Mouse (Mus musculus): ENCODE measurements around the gene Prkn. TPM values are rescaled to one million over a fixed set of nuclear protein-coding genes. Genes with fewer than 3 reads are reported as not detected.

Prkn gene
- polyA plus RNA-seq, 1 experiment from 2014 or later, result 2.3 TPM

- Histone ChIP-seq H3K4me1 (replicated peaks; ENCODE audit: control insufficient read depth, insufficient read depth) (no peaks in the 10 kb centered on the region), H3K9me3 (ENCODE audit: control insufficient read depth, low read length) (no peaks in the 10 kb centered on the region), H3K4me2 (replicated peaks; ENCODE audit: low read depth) (no peak overlapping the region), H3K9ac (ENCODE audit: low read length) (no peak overlapping the region), H3K36me3 (ENCODE audit: control insufficient read depth, insufficient read depth, low read length) (no peaks in the 10 kb centered on the region), H3K4me3 (ENCODE audit: low read depth, low read length) (no peak overlapping the region), H3K27ac (replicated peaks) (no peak overlapping the region), H3K27me3 (ENCODE audit: control insufficient read depth, insufficient read depth, low read length) (no peaks in the 10 kb centered on the region)
- ATAC-seq (ENCODE audit: low FRiP score, low TSS enrichment) (no peak), DNase-seq (ENCODE audit: low spot score) (no peak)
- 88% methylated on average over 3 of the region's 3 CpGs for WGBS
- TF ChIP-seq CTCF (IDR thresholded peaks at IDR 0.05; ENCODE audit: low read depth) (no peak), EP300 (optimal IDR thresholded peaks at IDR 0.05) (no peak)
Observed at GRCm38 (mm10) chr17:11504496-11504895, 664.3 kb downstream of the Prkn start.

GRCm38 (mm10) chr17:11507082-11507481 is 666.9 kb downstream of the Prkn start:
- Histone ChIP-seq H3K9ac (ENCODE audit: low read length) (no peak overlapping the region), H3K4me3 (ENCODE audit: low read depth, low read length) (no peak overlapping the region), H3K9me3 (ENCODE audit: control insufficient read depth, low read length) (no peaks in the 10 kb centered on the region), H3K4me2 (replicated peaks; ENCODE audit: low read depth) (no peak overlapping the region), H3K36me3 (ENCODE audit: control insufficient read depth, insufficient read depth, low read length) (no peaks in the 10 kb centered on the region), H3K27me3 (ENCODE audit: control insufficient read depth, insufficient read depth, low read length) (no peaks in the 10 kb centered on the region), H3K27ac (replicated peaks) (no peak overlapping the region), H3K4me1 (replicated peaks; ENCODE audit: control insufficient read depth, insufficient read depth) (no peaks in the 10 kb centered on the region)
- 85% methylated on average over 3 of the region's 3 CpGs for WGBS
- TF ChIP-seq EP300 (optimal IDR thresholded peaks at IDR 0.05) (no peak), CTCF (IDR thresholded peaks at IDR 0.05; ENCODE audit: low read depth) (no peak)
- ATAC-seq (ENCODE audit: low FRiP score, low TSS enrichment) (no peak), DNase-seq (ENCODE audit: low spot score) (no peak)

- no peak for DNase-seq (ENCODE audit: low spot score)
- no peak for ATAC-seq (ENCODE audit: low FRiP score, low TSS enrichment)
- H3K27ac ChIP-seq (replicated peaks), result no peak overlapping the region
Observed at GRCm38 (mm10) chr17:11510081-11510480, 669.9 kb downstream of the Prkn start.

GRCm38 (mm10) chr17:11514032-11514761 is 674.0 kb downstream of the Prkn start:
- WGBS, result 34% methylated on average over 8 of the region's 8 CpGs
- ATAC-seq (ENCODE audit: low FRiP score, low TSS enrichment), result no peak
- TF ChIP-seq EP300 (optimal IDR thresholded peaks at IDR 0.05) (no peak), CTCF (IDR thresholded peaks at IDR 0.05; ENCODE audit: low read depth) (no peak)

More at GRCm38 (mm10) chr17:11510081-11510480, 669.9 kb downstream of the Prkn start:
- WGBS, result 49% methylated on average over 7 of the region's 7 CpGs
- Histone ChIP-seq H3K4me1 (replicated peaks; ENCODE audit: control insufficient read depth, insufficient read depth) (no peaks in the 10 kb centered on the region), H3K27me3 (ENCODE audit: control insufficient read depth, insufficient read depth, low read length) (no peaks in the 10 kb centered on the region), H3K4me2 (replicated peaks; ENCODE audit: low read depth) (no peak overlapping the region), H3K9me3 (ENCODE audit: control insufficient read depth, low read length) (no peaks in the 10 kb centered on the region), H3K36me3 (ENCODE audit: control insufficient read depth, insufficient read depth, low read length) (no peaks in the 10 kb centered on the region), H3K9ac (ENCODE audit: low read length) (no peak overlapping the region), H3K4me3 (ENCODE audit: low read depth, low read length) (no peak overlapping the region)
- TF ChIP-seq CTCF (IDR thresholded peaks at IDR 0.05; ENCODE audit: low read depth) (no peak), EP300 (optimal IDR thresholded peaks at IDR 0.05) (no peak)

GRCm38 (mm10) chr17:11515619-11516018 is 675.4 kb downstream of the Prkn start:
- Histone ChIP-seq H3K4me2 (replicated peaks; ENCODE audit: low read depth) (no peak overlapping the region), H3K27me3 (ENCODE audit: control insufficient read depth, insufficient read depth, low read length) (no peaks in the 10 kb centered on the region), H3K9me3 (ENCODE audit: control insufficient read depth, low read length) (no peaks in the 10 kb centered on the region), H3K27ac (replicated peaks) (no peak overlapping the region), H3K9ac (ENCODE audit: low read length) (no peak overlapping the region), H3K36me3 (ENCODE audit: control insufficient read depth, insufficient read depth, low read length) (no peaks in the 10 kb centered on the region), H3K4me1 (replicated peaks; ENCODE audit: control insufficient read depth, insufficient read depth) (no peaks in the 10 kb centered on the region), H3K4me3 (ENCODE audit: low read depth, low read length) (no peak overlapping the region)
- WGBS, result 86% methylated on average over 4 of the region's 4 CpGs
- ATAC-seq (ENCODE audit: low FRiP score, low TSS enrichment), result no peak
- no peak for DNase-seq (ENCODE audit: low spot score)
- TF ChIP-seq EP300 (optimal IDR thresholded peaks at IDR 0.05) (no peak), CTCF (IDR thresholded peaks at IDR 0.05; ENCODE audit: low read depth) (no peak)

More at GRCm38 (mm10) chr17:11514032-11514761, 674.0 kb downstream of the Prkn start:
- H3K4me1 ChIP-seq (replicated peaks; ENCODE audit: control insufficient read depth, insufficient read depth), result no peaks in the 10 kb centered on the region
- no peak for DNase-seq (ENCODE audit: low spot score)
- H3K9ac ChIP-seq (ENCODE audit: low read length), result no peak overlapping the region
- H3K27ac ChIP-seq (replicated peaks), result no peak overlapping the region
- no peak overlapping the region for H3K4me2 ChIP-seq (replicated peaks; ENCODE audit: low read depth)
- no peaks in the 10 kb centered on the region for H3K36me3 ChIP-seq (ENCODE audit: control insufficient read depth, insufficient read depth, low read length)
- no peaks in the 10 kb centered on the region for H3K27me3 ChIP-seq (ENCODE audit: control insufficient read depth, insufficient read depth, low read length)
- no peak overlapping the region for H3K4me3 ChIP-seq (ENCODE audit: low read depth, low read length)
- H3K9me3 ChIP-seq (ENCODE audit: control insufficient read depth, low read length), result no peaks in the 10 kb centered on the region

GRCm38 (mm10) chr17:11516165-11516564 is 676.0 kb downstream of the Prkn start:
- Histone ChIP-seq H3K27ac (replicated peaks) (no peak overlapping the region), H3K4me2 (replicated peaks; ENCODE audit: low read depth) (no peak overlapping the region), H3K9me3 (ENCODE audit: control insufficient read depth, low read length) (no peaks in the 10 kb centered on the region), H3K4me3 (ENCODE audit: low read depth, low read length) (no peak overlapping the region), H3K27me3 (ENCODE audit: control insufficient read depth, insufficient read depth, low read length) (no peaks in the 10 kb centered on the region), H3K9ac (ENCODE audit: low read length) (no peak overlapping the region), H3K36me3 (ENCODE audit: control insufficient read depth, insufficient read depth, low read length) (no peaks in the 10 kb centered on the region), H3K4me1 (replicated peaks; ENCODE audit: control insufficient read depth, insufficient read depth) (no peaks in the 10 kb centered on the region)
- DNase-seq (ENCODE audit: low spot score) (no peak), ATAC-seq (ENCODE audit: low FRiP score, low TSS enrichment) (no peak)
- no peak for TF ChIP-seq EP300 (optimal IDR thresholded peaks at IDR 0.05)
- TF ChIP-seq CTCF (IDR thresholded peaks at IDR 0.05; ENCODE audit: low read depth), result no peak
- 77% methylated on average over 7 of the region's 7 CpGs for WGBS
